Mouse (Mus musculus) heart, adult 2 months (tissue): Measurements from ENCODE around the gene Ovgp1.

Experiments
- CTCF ChIP-seq: fragments of 200-600 bp; IDR thresholded peaks from 2 replicates; pipeline ENCODE4 v1.8.1; 2022; ENCODE audit warnings: antibody characterized with exemption, mild to moderate bottlenecking, moderate library complexity
- EP300 ChIP-seq: fragments of 200-500 bp; IDR thresholded peaks from 2 replicates; pipeline ENCODE4 v1.6.1; 2011; ENCODE audit warnings: low read depth, low read length, control low read depth; ENCODE audit not compliant: insufficient read depth
- POLR2A ChIP-seq: fragments of 200-500 bp; IDR thresholded peaks from 2 replicates; pipeline ENCODE4 v1.6.1; 2011; ENCODE audit warnings: mild to moderate bottlenecking, low read depth, low read length, control low read depth; ENCODE audit not compliant: insufficient read depth

- TF ChIP-seq CTCF, result peak; percentile 87
- TF ChIP-seq POLR2A, result no peak
- TF ChIP-seq EP300, result no peak
These were observed 18.3 kb downstream of the Ovgp1 start for GRCm38 (mm10) chr3:105991653-105992283.
